Mouse (Mus musculus): ENCODE results near the gene Uba1.
"Not testable (repeated sequence)": the region's sequence is repeated elsewhere in the genome, so short reads cannot be mapped to it uniquely, and the experiment has no call there.

Gene Uba1

GRCm38 (mm10) chrX:20728681-20729080 is 70.6 kb downstream of the Uba1 start:
- no peak for DNase-seq (ENCODE audit: inconsistent ontology term)

- not testable (repeated sequence) for DNase-seq (ENCODE audit: inconsistent ontology term)
Observed at GRCm38 (mm10) chrX:20730048-20730447, 71.9 kb downstream of the Uba1 start.

Data from Muller cell, postnatal 12 days (primary cell).